Mouse (Mus musculus) kidney, postnatal 10 days (tissue): ENCODE data around the gene Olfr1126.
"Not testable (repeated sequence)": the region's sequence is repeated elsewhere in the genome, so short reads cannot be mapped to it uniquely, and the experiment has no call there.

Experiments
- DNase-seq: peaks from one replicate; pipeline ENCODE4 v3.0.0; 2021; ENCODE audit warnings: mixed read lengths

The Olfr1126 gene

DNA sequence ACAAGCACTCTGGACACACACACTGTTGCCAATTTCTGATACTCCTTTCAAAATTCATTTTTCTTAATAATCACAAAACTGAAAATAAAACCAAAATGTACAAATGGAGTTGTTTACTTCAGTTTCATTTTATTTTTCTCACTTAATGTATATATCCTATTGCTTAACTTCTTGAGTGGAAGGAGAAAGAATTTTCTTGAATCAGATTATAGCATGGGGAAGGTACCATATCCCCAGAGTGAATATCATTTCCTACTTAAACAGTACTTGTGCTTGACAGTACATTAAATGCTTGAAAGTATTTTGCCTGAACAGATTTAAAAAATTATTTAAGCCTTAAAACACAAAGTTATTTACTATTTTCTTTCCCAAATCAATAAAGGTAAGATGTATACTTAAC lies at the start of gene Olfr1126:
Gene Olfr1126, plus strand, starts transcription at position 301 of the 400 bp plus-strand sequence.
- DNase-seq: no peak

DNA sequence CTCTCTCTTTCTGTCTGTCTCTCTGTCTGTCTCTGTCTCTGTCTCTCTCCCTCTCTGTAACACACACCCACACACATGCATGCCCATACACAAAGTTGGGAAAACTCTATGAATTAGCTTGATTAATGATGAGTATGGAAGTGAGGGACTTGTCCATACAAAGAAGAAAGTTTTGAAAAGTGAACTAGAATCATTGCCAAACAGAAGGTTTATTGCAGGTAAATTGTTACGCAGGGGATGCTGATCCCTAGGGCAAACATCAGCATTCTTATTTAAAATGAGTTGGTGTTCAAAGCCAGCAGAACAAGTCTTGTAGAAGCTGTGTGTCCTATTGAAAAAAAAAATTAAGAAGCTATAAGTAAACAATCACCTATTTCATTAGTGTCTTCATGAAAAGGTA lies 37.4 kb upstream of the Olfr1126 start, which contains the start of gene Olfr1123:
Gene Olfr1123, plus strand, starts transcription at position 301 of the 400 bp plus-strand sequence.
- DNase-seq: no peak

DNA sequence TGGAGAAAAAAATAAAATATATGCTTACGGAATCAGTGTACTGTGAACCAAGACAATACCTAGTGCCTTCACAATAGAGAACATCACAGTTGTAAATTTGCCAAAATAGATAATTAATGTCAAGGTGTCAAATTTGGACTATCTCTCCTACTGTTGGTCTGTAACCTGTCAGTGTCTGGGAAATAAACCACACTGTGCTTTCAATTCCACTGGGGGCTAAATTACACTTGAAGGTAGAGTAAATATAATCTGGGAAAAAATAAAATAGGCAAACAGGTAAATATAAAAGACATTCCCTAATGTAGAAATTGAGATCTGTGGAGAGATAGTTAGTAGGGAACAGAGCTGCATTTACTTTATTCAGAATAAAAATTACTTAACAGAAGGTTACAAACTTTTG lies 23.8 kb upstream of the Olfr1126 start, which contains the start of gene Olfr1124:
Gene Olfr1124, plus strand, starts transcription at position 301 of the 400 bp plus-strand sequence.
- DNase-seq: no peak

DNA sequence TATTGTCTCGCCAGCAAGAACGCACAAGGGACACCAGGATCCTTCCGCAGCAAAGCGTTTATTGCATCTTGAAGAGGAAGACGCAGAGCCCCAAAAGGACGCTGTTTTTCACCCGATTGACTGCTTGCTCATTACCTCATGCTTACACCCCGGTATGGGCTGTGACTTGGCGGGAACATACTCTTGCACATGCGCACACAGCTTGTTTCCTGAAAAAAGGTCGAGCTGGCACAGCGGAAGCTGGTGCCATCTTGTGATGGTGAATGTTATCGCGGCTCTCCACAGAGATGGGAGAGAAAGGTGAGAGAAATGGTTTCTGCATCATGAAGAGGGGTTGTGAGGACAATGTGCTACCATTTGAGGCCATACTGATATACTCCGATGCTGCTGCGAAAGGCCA lies 16.0 kb upstream of the Olfr1126 start:
- no peak for DNase-seq

DNA sequence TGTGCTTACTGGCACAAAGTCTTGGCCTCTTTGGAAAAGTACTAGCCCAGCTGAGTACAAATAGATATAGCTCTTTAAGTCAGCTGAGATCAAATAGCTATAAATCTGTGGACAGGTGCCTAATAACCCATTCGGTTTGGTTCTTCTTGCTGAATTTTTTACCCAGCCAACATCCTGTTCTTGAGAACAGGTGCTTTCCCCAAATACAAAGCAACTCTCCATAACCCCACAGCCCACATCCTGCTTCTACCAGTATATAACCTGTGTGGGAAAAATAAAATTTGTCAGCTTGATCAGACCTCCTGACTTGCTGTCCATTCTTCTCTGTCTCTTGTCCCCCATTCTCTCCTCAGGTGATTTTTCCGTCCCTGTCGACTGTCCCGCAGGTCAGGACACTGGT lies 8.0 kb downstream of the Olfr1126 start:
- DNase-seq: no peak

DNA sequence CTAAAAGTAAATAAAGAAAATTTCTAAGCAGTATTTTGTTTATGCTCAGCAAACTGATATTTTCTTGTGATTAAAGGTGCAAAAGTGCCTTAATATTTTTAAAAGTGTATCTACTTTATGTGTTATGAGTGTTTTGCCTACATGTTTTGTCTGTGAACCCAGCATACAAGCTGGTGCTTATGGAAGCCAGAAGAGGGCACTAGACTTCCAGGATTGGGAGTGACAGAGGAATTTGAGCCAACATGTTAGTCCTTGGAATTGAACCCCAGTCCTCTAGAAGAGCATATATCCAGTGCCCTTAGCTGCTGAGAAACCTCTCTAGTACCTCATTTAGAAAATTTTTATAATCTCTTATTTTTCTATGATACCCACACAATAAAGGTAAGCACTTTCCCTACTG lies 26.4 kb downstream of the Olfr1126 start:
- no peak for DNase-seq

DNA sequence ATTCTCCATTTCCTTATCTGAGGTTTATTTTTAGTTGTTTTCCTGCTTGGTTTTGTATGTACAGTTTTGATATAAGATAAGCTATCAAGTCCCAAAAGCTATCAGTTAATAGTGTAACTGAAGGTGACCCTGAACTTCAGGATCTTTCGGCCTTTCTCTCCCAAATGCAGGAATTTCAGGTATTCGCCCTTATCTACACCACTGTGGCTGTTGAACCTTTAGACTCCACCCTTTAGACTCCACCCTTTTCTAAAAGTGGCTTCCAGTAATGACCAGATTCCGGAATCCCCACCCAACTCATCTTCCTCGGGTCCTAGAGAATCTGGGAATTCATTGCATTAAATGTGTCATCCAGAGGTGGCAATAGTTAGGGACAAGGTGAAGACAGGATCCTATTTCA lies 27.4 kb downstream of the Olfr1126 start:
- no peak for DNase-seq

DNA sequence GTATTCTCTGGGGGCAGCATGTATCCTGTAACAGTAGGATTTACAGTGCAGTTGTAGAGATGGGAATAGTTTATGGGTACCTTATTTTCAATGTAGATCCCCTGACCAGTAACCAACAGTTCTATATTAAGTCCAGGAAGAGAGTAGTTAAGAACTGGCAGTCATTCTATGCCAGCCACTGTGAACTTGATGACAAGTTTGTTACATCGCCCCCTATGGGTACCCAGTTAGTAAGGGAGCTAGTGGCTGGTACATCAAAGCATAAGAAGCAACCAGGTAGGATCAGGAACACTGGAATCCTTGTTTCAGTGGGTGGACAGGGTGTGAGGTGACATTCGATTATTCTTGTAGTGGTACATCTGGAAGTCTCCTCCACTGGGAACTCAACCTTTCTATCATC lies 28.5 kb downstream of the Olfr1126 start:
- no peak for DNase-seq

DNA sequence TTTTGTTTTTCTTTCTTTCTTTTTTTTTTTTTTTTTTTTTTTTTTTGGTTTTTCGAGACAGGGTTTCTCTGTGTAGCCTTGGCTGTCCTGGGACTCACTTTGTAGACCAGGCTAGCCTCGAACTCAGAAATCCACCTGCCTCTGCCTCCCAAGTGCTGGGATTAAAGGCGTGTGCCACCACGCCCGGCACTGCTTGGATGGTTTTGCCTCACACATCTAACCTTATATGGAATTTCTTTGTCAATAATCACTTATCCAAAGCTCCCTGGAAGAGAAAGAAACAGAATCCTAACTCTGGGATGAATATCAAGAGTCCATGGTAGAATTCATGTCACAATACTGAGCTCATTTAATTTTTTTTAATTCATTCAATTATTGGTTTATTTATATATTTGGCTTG lies 43.2 kb downstream of the Olfr1126 start, which contains the start of gene Pramel7:
Gene Pramel7, minus strand, starts transcription at position 101 of the 400 bp plus-strand sequence.
- DNase-seq: not testable (repeated sequence)

DNA sequence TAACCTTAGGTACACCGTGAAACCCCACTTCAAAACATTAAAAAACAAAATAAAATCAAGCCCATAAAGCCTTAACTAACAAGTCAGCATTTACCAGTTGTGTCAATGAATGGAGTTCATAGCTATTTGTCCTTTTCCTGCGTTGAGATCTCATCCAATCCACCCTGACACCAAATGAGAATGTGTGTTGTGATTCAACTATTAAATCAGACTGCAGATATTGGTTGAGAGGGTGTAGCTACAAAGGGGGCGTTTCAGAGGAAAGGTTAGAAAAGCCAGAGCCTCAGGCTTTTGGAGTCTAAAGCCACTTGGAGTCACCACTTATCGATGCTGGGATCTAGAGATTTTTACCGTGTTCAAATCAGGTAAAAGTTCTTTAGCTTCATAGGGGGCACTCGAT lies 52.5 kb downstream of the Olfr1126 start, which contains the start of gene Pramel6:
Gene Pramel6, plus strand, starts transcription at position 301 of the 400 bp plus-strand sequence.
- DNase-seq: no peak
